Mouse (Mus musculus): ENCODE data around the gene Clint1. TPM values are rescaled to one million over a fixed set of nuclear protein-coding genes. Genes with fewer than 3 reads are reported as not detected.

The Clint1 gene
- polyA plus RNA-seq, 1 experiment from 2014 or later: 87.6 TPM

DNA sequence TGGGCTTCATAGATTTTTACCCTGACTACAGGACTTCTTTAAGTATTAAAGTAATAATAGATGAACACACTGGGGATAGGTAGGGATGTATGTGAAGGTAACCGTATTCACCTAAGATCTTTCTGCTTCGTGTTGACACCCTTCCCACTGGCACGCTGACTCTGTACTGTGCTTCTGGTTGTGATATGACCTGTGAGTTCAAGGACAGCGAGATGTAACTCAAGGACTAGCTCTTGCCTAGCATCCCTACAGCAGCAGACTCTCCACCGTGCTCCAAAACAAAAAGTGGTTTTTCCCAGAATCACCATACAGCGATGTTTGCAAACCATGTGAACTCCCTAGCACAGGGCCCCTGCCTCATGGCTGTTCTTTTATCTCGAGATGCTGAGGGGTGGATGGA, 56.2 kb downstream of the Clint1 start:
- Histone ChIP-seq H3K36me3 (peaks cover 72% of the 10 kb centered on the region), H3K4me3 (replicated peaks) (no peak overlapping the region), H3K9me3 (replicated peaks) (no peaks in the 10 kb centered on the region), H3K27ac (replicated peaks) (no peak overlapping the region), H3K9ac (no peak overlapping the region), H3K4me1 (no peaks in the 10 kb centered on the region), H3K4me2 (replicated peaks) (no peak overlapping the region), H3K27me3 (no peaks in the 10 kb centered on the region)
- no peak for ATAC-seq (ENCODE audit: insufficient number of reproducible peaks, low FRiP score, low TSS enrichment, low read depth)
- 93% methylated on average over 7 of the region's 7 CpGs for WGBS

DNA sequence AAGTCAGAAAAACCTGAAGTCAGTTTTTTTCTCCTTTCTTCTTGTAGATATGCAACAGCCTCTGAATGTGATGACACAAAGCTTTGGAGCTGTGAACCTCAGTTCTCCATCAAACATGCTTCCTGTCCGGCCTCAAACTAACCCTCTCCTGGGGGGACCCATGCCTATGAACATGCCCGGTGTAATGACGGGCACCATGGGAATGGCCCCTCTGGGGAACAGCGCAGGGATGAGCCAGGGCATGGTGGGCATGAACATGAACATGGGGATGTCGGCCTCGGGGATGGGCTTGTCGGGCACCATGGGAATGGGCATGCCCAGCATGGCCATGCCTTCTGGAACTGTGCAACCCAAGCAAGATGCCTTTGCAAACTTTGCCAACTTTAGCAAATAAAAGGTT, 57.0 kb downstream of the Clint1 start:
- no peak overlapping the region for H3K4me2 ChIP-seq (replicated peaks)

DNA sequence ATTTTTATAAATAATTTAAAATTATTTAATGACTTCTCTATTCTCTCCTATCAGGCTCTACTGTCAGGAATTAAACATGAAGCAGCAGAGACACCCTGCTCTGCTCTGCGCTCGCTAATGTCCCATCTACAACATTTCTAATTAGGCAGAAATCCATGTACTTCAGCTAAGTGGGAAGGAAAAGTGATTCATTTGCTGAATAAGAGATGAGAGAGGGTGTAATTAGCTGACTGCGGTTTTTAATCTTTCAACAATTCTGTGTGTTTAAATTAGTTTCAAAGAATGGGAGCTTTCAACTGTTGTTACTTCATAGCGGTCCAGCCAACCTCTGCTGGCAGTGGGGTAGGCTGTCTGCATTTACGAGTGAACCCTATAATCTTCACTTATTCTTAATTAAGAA, 58.9 kb downstream of the Clint1 start:
- peaks cover 58% of the 10 kb centered on the region for H3K36me3 ChIP-seq
- no peaks in the 10 kb centered on the region for H3K27me3 ChIP-seq
- no peaks in the 10 kb centered on the region for H3K9me3 ChIP-seq (replicated peaks)
- WGBS: 91% methylated on average over 5 of the region's 5 CpGs
- ATAC-seq (ENCODE audit: insufficient number of reproducible peaks, low FRiP score, low TSS enrichment, low read depth): no peak
- no peak overlapping the region for H3K9ac ChIP-seq
- H3K4me3 ChIP-seq (replicated peaks): no peak overlapping the region
- no peak overlapping the region for H3K27ac ChIP-seq (replicated peaks)
- H3K4me2 ChIP-seq (replicated peaks): no peak overlapping the region
- no peaks in the 10 kb centered on the region for H3K4me1 ChIP-seq

More for the DNA sequence above, 57.0 kb downstream of the Clint1 start:
- Histone ChIP-seq H3K4me3 (replicated peaks) (no peak overlapping the region), H3K36me3 (peaks cover 64% of the 10 kb centered on the region), H3K9ac (no peak overlapping the region), H3K9me3 (replicated peaks) (no peaks in the 10 kb centered on the region), H3K4me1 (no peaks in the 10 kb centered on the region), H3K27ac (replicated peaks) (no peak overlapping the region), H3K27me3 (no peaks in the 10 kb centered on the region)
- 94% methylated on average over 7 of the region's 7 CpGs for WGBS
- ATAC-seq (ENCODE audit: insufficient number of reproducible peaks, low FRiP score, low TSS enrichment, low read depth): no peak

DNA sequence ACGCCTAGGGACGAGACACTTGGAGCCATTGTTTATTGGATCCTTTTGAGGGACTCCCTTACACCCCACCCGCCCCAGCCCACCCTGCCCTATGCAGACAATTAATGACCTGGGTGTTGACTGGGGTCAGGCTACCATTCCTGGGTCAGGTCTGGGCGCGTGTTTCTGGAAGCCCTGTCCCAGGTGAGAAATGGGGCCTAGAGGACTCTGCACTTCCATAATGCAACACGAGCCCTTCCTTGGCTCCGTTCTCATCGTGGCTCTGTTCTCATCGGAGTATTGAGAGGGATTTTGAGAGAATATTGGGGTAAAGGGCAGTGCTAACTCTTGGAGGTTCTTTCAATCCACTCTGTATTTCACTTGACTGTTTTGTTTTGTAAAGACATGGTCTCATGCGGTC, 64.3 kb downstream of the Clint1 start:
- no peaks in the 10 kb centered on the region for H3K9me3 ChIP-seq (replicated peaks)
- no peaks in the 10 kb centered on the region for H3K27me3 ChIP-seq
- H3K9ac ChIP-seq: no peak overlapping the region
- H3K27ac ChIP-seq (replicated peaks): no peak overlapping the region
- no peaks in the 10 kb centered on the region for H3K4me1 ChIP-seq
- 79% methylated on average over 10 of the region's 10 CpGs for whole genome bisulfite sequencing
- peaks cover 9% of the 10 kb centered on the region for H3K36me3 ChIP-seq
- H3K4me2 ChIP-seq (replicated peaks): no peak overlapping the region
- H3K4me3 ChIP-seq (replicated peaks): no peak overlapping the region
- ATAC-seq (ENCODE audit: insufficient number of reproducible peaks, low FRiP score, low TSS enrichment, low read depth): no peak

DNA sequence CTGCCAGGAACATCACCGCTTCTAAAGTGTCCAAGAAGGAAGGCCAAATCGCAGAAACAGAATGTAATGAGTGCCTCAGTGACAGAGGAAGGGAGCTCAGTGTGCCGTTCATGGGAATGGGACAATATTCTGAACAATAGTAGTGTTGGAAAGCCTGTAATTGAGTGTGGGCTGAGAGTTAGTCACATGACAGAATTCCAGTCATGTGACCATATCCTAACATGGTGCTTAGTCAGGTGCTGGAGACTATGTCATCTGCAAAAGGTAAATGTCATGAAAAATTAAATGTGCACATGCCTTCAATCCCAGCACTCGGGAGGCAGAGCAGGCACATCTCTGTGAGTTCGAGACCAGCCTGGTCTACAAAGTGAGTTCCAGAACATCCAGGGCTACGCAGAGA, 66.2 kb downstream of the Clint1 start:
- H3K27me3 ChIP-seq: no peaks in the 10 kb centered on the region
- ATAC-seq (ENCODE audit: insufficient number of reproducible peaks, low FRiP score, low TSS enrichment, low read depth): no peak
- H3K4me1 ChIP-seq: 0 out of 2 replicates have a peak, but pooled peaks cover 4% of the 10 kb centered on the region
- no peak overlapping the region for H3K4me2 ChIP-seq (replicated peaks)
- H3K9me3 ChIP-seq (replicated peaks): no peaks in the 10 kb centered on the region
- 95% methylated on average over 6 of the region's 6 CpGs for WGBS
- H3K9ac ChIP-seq: no peak overlapping the region
- no peaks in the 10 kb centered on the region for H3K36me3 ChIP-seq
- no peak overlapping the region for H3K4me3 ChIP-seq (replicated peaks)
- H3K27ac ChIP-seq (replicated peaks): no peak overlapping the region

DNA sequence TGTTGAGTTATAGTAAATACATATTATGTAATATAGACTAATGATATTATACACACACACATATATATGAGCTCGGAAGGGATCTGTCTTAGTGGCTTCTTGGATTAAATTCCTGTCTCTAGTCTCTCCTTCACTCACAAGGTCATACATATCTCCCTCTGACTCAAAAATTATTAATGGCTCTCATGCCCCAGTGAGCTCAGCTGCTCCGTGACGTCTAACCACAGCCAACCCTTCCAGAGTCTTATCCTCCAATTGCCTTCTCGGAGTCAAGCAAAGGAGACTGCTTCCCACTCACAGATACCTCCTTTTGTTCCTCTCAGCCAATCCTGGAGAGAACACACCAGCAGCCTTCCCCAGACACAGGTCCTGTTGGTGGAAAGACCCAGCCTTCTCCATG, 67.0 kb downstream of the Clint1 start:
- H3K36me3 ChIP-seq: no peaks in the 10 kb centered on the region
- H3K4me3 ChIP-seq (replicated peaks): no peak overlapping the region
- H3K4me2 ChIP-seq (replicated peaks): no peak overlapping the region
- 82% methylated on average over 4 of the region's 4 CpGs for WGBS
- H3K9me3 ChIP-seq (replicated peaks): no peaks in the 10 kb centered on the region
- no peak overlapping the region for H3K9ac ChIP-seq
- no peaks in the 10 kb centered on the region for H3K27me3 ChIP-seq
- ATAC-seq (ENCODE audit: insufficient number of reproducible peaks, low FRiP score, low TSS enrichment, low read depth): no peak
- H3K4me1 ChIP-seq: 0 out of 2 replicates have a peak, but pooled peaks cover 4% of the 10 kb centered on the region
- no peak overlapping the region for H3K27ac ChIP-seq (replicated peaks)

DNA sequence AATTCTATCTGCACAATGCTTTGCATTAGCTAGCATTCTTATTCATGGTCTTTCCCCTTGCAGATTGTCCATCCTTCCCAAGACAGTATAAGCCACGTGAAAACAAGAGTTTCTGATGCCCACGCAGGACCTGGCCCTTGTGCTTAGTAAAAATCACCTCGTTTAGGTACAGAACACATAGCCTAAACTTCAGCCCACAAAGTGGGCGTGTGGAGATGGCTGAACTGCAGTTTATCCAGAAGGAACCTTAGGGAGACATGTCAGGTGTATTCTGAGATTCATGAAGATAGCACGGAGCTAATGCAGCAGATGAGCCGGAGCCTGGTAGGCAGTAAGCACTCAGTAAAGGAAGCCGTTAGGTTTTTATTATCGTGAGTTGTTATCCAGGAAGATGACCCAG, 69.2 kb downstream of the Clint1 start:
- no peak overlapping the region for H3K4me3 ChIP-seq (replicated peaks)
- no peaks in the 10 kb centered on the region for H3K9me3 ChIP-seq (replicated peaks)
- H3K4me2 ChIP-seq (replicated peaks): no peak overlapping the region
- WGBS: 53% methylated on average over 8 of the region's 8 CpGs
- no peak overlapping the region for H3K9ac ChIP-seq
- H3K36me3 ChIP-seq: no peaks in the 10 kb centered on the region
- no peak overlapping the region for H3K27ac ChIP-seq (replicated peaks)
- no peak; the same call in 1 of the 2 replicates for ATAC-seq (ENCODE audit: insufficient number of reproducible peaks, low FRiP score, low TSS enrichment, low read depth)
- H3K4me1 ChIP-seq: 0 out of 2 replicates have a peak, but pooled peaks cover 4% of the 10 kb centered on the region
- H3K27me3 ChIP-seq: no peaks in the 10 kb centered on the region

DNA sequence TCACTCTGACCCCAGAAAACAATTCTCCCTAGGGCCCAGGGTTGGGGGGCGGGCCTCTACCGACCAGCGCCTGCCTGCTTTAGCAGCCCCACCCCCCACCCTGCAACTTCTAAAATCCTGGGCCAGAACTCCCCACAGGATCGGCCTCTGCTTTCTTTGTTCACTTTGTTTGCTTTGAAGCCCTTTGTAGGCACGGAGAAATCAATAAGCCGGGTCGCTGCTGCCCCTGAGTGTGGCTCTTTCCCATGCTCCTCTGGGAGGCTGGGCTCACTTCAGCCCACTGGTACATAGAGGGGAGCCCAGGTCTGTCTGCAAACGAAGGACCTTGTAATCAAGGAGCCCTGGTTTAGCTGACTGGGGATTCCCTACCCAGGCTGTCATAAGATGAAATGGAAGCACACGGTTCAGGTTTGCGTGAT, 69.6 kb downstream of the Clint1 start:
- Histone ChIP-seq H3K4me1 (0 out of 2 replicates have a peak, but pooled peaks cover 6% of the 10 kb centered on the region), H3K4me3 (replicated peaks) (no peak overlapping the region), H3K27me3 (no peaks in the 10 kb centered on the region), H3K4me2 (replicated peaks) (no peak overlapping the region), H3K27ac (replicated peaks) (no peak overlapping the region), H3K36me3 (no peaks in the 10 kb centered on the region), H3K9ac (no peak overlapping the region), H3K9me3 (replicated peaks) (no peaks in the 10 kb centered on the region)
- 18% methylated on average over 10 of the region's 10 CpGs for WGBS
- ATAC-seq (ENCODE audit: insufficient number of reproducible peaks, low FRiP score, low TSS enrichment, low read depth): no peak

DNA sequence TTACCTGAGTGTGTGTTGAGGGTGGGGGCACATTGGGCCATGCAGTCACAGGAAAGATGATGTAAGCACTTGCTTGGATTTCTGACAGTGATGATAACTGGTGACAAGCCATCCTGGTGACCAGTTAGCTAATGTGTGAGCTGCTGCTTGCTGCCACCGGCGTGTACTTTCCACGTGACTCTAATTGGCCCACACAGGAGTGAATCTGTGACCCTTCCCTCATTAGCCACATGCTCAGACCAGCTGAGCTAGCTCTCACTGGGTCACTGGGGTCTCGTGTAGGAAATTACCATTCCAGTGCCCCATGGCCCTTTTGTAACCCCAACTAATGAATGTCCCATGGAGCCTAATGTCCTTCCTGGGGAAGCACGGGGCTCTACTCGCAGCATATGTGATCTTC, 73.6 kb downstream of the Clint1 start:
- H3K9ac ChIP-seq: no peak overlapping the region
- ATAC-seq (ENCODE audit: insufficient number of reproducible peaks, low FRiP score, low TSS enrichment, low read depth): no peak
- H3K4me3 ChIP-seq (replicated peaks): no peak overlapping the region
- H3K27ac ChIP-seq (replicated peaks): no peak overlapping the region
- WGBS: 31% methylated on average over 6 of the region's 6 CpGs
- 0 out of 2 replicates have a peak, but pooled peaks cover 3% of the 10 kb centered on the region for H3K36me3 ChIP-seq
- no peaks in the 10 kb centered on the region for H3K27me3 ChIP-seq
- 0 out of 2 replicates have a peak, but pooled peaks cover 6% of the 10 kb centered on the region for H3K4me1 ChIP-seq
- no peak overlapping the region for H3K4me2 ChIP-seq (replicated peaks)
- no peaks in the 10 kb centered on the region for H3K9me3 ChIP-seq (replicated peaks)

DNA sequence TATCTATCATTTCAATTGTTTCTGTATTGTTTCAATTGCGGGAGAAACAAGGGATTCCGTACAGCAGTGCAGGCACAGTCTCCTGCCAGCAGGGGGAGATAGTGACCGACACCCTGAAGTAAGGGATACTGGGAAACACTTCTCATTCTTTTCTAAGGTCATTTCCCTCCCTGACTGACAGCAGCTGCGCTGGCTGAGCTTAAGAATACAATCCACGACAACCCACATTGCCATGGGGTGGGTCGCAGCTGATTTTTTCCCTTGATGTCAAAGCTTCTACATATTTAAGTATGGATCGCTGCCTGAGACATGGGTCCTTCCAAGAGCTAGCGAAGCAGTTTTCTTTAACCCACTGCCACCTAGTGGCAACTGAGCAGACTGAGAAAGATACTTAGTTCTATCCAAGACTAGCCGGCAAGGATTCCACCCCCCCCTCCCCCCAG, 74.8 kb downstream of the Clint1 start:
- H3K27ac ChIP-seq (replicated peaks): no peak overlapping the region
- peak overlapping the region; percentile 33; the same call in 1 of the 2 replicates for H3K9ac ChIP-seq
- H3K9me3 ChIP-seq (replicated peaks): no peaks in the 10 kb centered on the region
- 0 out of 2 replicates have a peak, but pooled peaks cover 3% of the 10 kb centered on the region for H3K36me3 ChIP-seq
- peak overlapping the region; percentile 43 for H3K4me3 ChIP-seq (replicated peaks)
- no peaks in the 10 kb centered on the region for H3K27me3 ChIP-seq
- peak overlapping the region; percentile 56 for H3K4me2 ChIP-seq (replicated peaks)
- H3K4me1 ChIP-seq: 0 out of 2 replicates have a peak, but pooled peaks cover 2% of the 10 kb centered on the region
- 0% methylated on average over 9 of the region's 9 CpGs for WGBS
- ATAC-seq (ENCODE audit: insufficient number of reproducible peaks, low FRiP score, low TSS enrichment, low read depth): peak; percentile 83

DNA sequence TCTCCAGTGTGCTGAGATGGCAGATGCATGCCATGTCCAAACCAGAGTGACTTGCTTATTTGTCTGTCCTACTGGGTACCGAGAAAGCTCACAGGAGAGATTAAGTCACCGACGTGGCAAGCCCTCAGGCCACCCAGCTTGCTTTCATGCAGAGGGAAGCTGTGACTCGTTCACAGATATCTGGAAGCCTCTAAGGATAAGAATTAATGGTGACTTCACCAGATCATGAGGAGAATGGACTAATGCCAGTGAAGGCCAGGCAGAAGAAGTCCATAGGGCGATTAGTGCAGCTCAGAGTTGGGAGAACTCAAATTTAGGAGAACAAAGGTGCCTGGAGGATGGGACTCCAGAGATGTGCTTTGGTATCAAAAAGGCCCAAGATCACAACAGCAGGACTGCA, 75.6 kb downstream of the Clint1 start:
- no peak overlapping the region for H3K4me3 ChIP-seq (replicated peaks)
- H3K4me1 ChIP-seq: 0 out of 2 replicates have a peak, but pooled peaks cover 2% of the 10 kb centered on the region
- H3K36me3 ChIP-seq: 0 out of 2 replicates have a peak, but pooled peaks cover 3% of the 10 kb centered on the region
- no peak overlapping the region for H3K27ac ChIP-seq (replicated peaks)
- ATAC-seq (ENCODE audit: insufficient number of reproducible peaks, low FRiP score, low TSS enrichment, low read depth): no peak
- no peaks in the 10 kb centered on the region for H3K27me3 ChIP-seq
- 55% methylated on average over 5 of the region's 5 CpGs for WGBS
- H3K9ac ChIP-seq: no peak overlapping the region
- H3K9me3 ChIP-seq (replicated peaks): no peaks in the 10 kb centered on the region
- H3K4me2 ChIP-seq (replicated peaks): no peak overlapping the region

DNA sequence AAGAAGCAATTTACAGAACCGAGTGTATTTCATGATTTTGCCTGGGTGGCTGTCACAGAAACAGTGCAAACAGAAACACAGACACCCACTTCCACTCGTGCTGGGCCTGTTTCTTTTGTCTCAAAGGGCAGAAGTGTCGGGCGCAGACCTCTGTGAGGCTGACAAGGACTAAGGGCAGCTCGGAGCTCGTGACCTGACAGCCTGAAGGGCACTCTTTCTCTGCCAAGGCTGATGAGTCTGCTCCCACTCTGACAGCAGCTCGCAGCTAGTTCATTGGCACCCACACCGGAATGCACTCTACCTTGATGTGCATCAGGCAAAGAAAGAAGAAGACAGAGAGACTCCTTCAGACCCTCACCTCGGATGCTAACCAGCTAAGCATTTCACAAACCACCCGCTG, 77.7 kb downstream of the Clint1 start:
- Histone ChIP-seq H3K9ac (no peak overlapping the region), H3K27ac (replicated peaks) (no peak overlapping the region), H3K9me3 (replicated peaks) (no peaks in the 10 kb centered on the region), H3K36me3 (peaks cover 15% of the 10 kb centered on the region), H3K4me3 (replicated peaks) (no peak overlapping the region), H3K27me3 (no peaks in the 10 kb centered on the region), H3K4me1 (0 out of 2 replicates have a peak, but pooled peaks cover 2% of the 10 kb centered on the region), H3K4me2 (replicated peaks) (no peak overlapping the region)
- 87% methylated on average over 10 of the region's 10 CpGs for WGBS
- no peak for ATAC-seq (ENCODE audit: insufficient number of reproducible peaks, low FRiP score, low TSS enrichment, low read depth)
